In genomic region chr2:42056636-42057035, GRCm38 (mm10) we compare ENCODE assay signal across 18 mouse cellular contexts.
"Had no signal": no experiment of that assay in that cellular context is flagged by ENCODE, and none has a peak within 500 bp of the region (broad histone marks: within the 10 kb centered on the region; RNA-seq: fewer than 3 reads in every experiment).

No protein-coding gene starts in this region.

- DNase-seq: kidney, postnatal 36 days; layer of hippocampus, adult 9-11 months; layer of hippocampus, postnatal 36 days; liver; liver, embryonic 13.5 days; liver, postnatal 0 days; lung, postnatal 14 days; right cerebral cortex, adult 18-20 months; right cerebral cortex, postnatal 25 days; thymus, adult 18-20 months; thymus, postnatal 25 days had no signal

- H3K27ac ChIP-seq: limb, embryonic 12.5 days; liver, embryonic 13.5 days; lung, embryonic 15.5 days; macrophage; midbrain, embryonic 15.5 days; neural tube, embryonic 13.5 days; stomach, postnatal 0 days had no signal

- H3K27me3 ChIP-seq: limb, embryonic 12.5 days; liver, embryonic 13.5 days; lung, embryonic 15.5 days; megakaryocyte, embryonic 14.5 days; midbrain, embryonic 15.5 days; neural tube, embryonic 13.5 days had no signal

- H3K4me1 ChIP-seq: limb, embryonic 12.5 days; liver, embryonic 13.5 days; lung, embryonic 15.5 days; megakaryocyte, embryonic 14.5 days; midbrain, embryonic 15.5 days; neural tube, embryonic 13.5 days had no signal

- H3K4me3 ChIP-seq: limb, embryonic 12.5 days; liver, embryonic 13.5 days; lung, embryonic 15.5 days; megakaryocyte, embryonic 14.5 days; midbrain, embryonic 15.5 days; neural tube, embryonic 13.5 days had no signal
